Mouse (Mus musculus) thymus, postnatal 25 days (tissue): ENCODE data around the gene Bsdc1.

Source experiments
- DNase-seq: peaks from one replicate; pipeline ENCODE4 v3.0.0; 2022

The Bsdc1 gene

GRCm38 (mm10) chr4:129490972-129491880 is 29.8 kb downstream of the Bsdc1 start, which contains the start of the genes Tssk3 and Fam229a:
Tssk3 (minus strand) TSS chr4:129491022.
Fam229a (plus strand) TSS chr4:129491190.
- peak; percentile 38 for DNase-seq

GRCm38 (mm10) chr4:129494681-129495080 is 33.3 kb downstream of the Bsdc1 start:
- DNase-seq, result no peak

- DNase-seq, result no peak
Observed at GRCm38 (mm10) chr4:129495672-129496562, 34.5 kb downstream of the Bsdc1 start.

GRCm38 (mm10) chr4:129496631-129497030 is 35.2 kb downstream of the Bsdc1 start:
- DNase-seq, result peak; percentile 29

- DNase-seq, result no peak
Observed at GRCm38 (mm10) chr4:129498941-129499340, 37.6 kb downstream of the Bsdc1 start.

- DNase-seq, result no peak
Observed at GRCm38 (mm10) chr4:129500017-129500416, 38.6 kb downstream of the Bsdc1 start.

GRCm38 (mm10) chr4:129500607-129501566 is 39.5 kb downstream of the Bsdc1 start:
- peak; percentile 81 for DNase-seq

GRCm38 (mm10) chr4:129502327-129502888 is 41.0 kb downstream of the Bsdc1 start:
- no peak for DNase-seq

- no peak for DNase-seq
Observed at GRCm38 (mm10) chr4:129502901-129503444, 41.6 kb downstream of the Bsdc1 start.

- DNase-seq, result no peak
Observed at GRCm38 (mm10) chr4:129505511-129505910, 44.1 kb downstream of the Bsdc1 start.

GRCm38 (mm10) chr4:129507434-129508236 is 46.3 kb downstream of the Bsdc1 start:
- no peak for DNase-seq

GRCm38 (mm10) chr4:129508237-129508515 is 46.8 kb downstream of the Bsdc1 start:
- DNase-seq, result no peak

GRCm38 (mm10) chr4:129508834-129509600 is 47.6 kb downstream of the Bsdc1 start:
- no peak for DNase-seq

GRCm38 (mm10) chr4:129509650-129510049 is 48.3 kb downstream of the Bsdc1 start:
- DNase-seq, result no peak

GRCm38 (mm10) chr4:129510723-129511412 is 49.5 kb downstream of the Bsdc1 start:
- no peak for DNase-seq

GRCm38 (mm10) chr4:129511413-129512096 is 50.2 kb downstream of the Bsdc1 start:
- DNase-seq, result no peak

GRCm38 (mm10) chr4:129513086-129513767 is 51.8 kb downstream of the Bsdc1 start, which contains the start of gene Marcksl1:
Marcksl1 (plus strand) TSS chr4:129513581.
- peak; percentile 95 for DNase-seq

- DNase-seq, result no peak
Observed at GRCm38 (mm10) chr4:129513891-129514290, 52.5 kb downstream of the Bsdc1 start.
